Mouse (Mus musculus): Measurements from ENCODE around the gene Mybphl.

- TF ChIP-seq POLR2A (IDR thresholded peaks at IDR 0.05; ENCODE audit: low read depth, low read length), result no peak
- no peak for TF ChIP-seq CTCF (IDR thresholded peaks at IDR 0.05; ENCODE audit: extremely low read depth, insufficient read depth, insufficient read length, insufficient replicate concordance)
Observed at GRCm38 (mm10) chr3:108408517-108409008, 43.9 kb downstream of the Mybphl start.

Measured in spleen, adult 2 months (tissue).